Mouse (Mus musculus) cortical plate, adult 2 months (tissue): ENCODE measurements around the gene Sulf2. TPM values are rescaled to one million over a fixed set of nuclear protein-coding genes. Genes with fewer than 3 reads are reported as not detected.

Source experiments
- H3K27ac ChIP-seq: fragments of 200-500 bp; 2 replicates; pipeline ENCODE4 v1.5.1; 2012; ENCODE audit warnings: low read length, control low read depth, inconsistent platforms; ENCODE audit not compliant: insufficient read depth
- H3K4me1 ChIP-seq: fragments of 200-500 bp; 2 replicates; pipeline ENCODE4 v1.6.1; 2011; ENCODE audit warnings: low read length; ENCODE audit not compliant: control insufficient read depth, insufficient read depth
- H3K4me3 ChIP-seq: fragments of 200-500 bp; 2 replicates; pipeline ENCODE4 v1.5.1; 2011; ENCODE audit warnings: mild to moderate bottlenecking, low read length, control low read depth; ENCODE audit not compliant: insufficient read depth
- CTCF ChIP-seq: fragments of 200-500 bp; IDR thresholded peaks from 2 replicates; pipeline ENCODE4 v1.5.1; 2011; ENCODE audit warnings: mild to moderate bottlenecking, control low read depth, low read length; ENCODE audit not compliant: insufficient read depth; ENCODE audit errors: extremely low read depth
- POLR2A ChIP-seq: fragments of 200-500 bp; IDR thresholded peaks from 2 replicates; pipeline ENCODE4 v1.6.1; 2011; ENCODE audit warnings: mild to moderate bottlenecking, low read length, control low read depth; ENCODE audit not compliant: insufficient read depth; ENCODE audit errors: extremely low read depth
- polyA plus RNA-seq: library from polyadenylated mRNA; depleted of rRNA; stranded (reverse); fragments of >200 nt; gene quantifications from 2 replicates; pipeline ENCODE4 v1.2.3, GENCODE M21; 2012

The Sulf2 gene
- polyA plus RNA-seq, 1 experiment, result 69.5 TPM

- Histone ChIP-seq H3K4me3 (no peak overlapping the region), H3K27ac (no peak overlapping the region), H3K4me1 (no peaks in the 10 kb centered on the region)
- TF ChIP-seq POLR2A (no peak), CTCF (no peak)
Measured at GRCm38 (mm10) chr2:166071481-166071880, 84.0 kb downstream of the Sulf2 start.

GRCm38 (mm10) chr2:166069738-166070137, 85.7 kb downstream of the Sulf2 start:
- Histone ChIP-seq H3K27ac (no peak overlapping the region), H3K4me3 (no peak overlapping the region)
- TF ChIP-seq CTCF (no peak), POLR2A (no peak)

GRCm38 (mm10) chr2:166069164-166069563, 86.3 kb downstream of the Sulf2 start:
- Histone ChIP-seq H3K4me3 (no peak overlapping the region), H3K27ac (no peak overlapping the region), H3K4me1 (no peaks in the 10 kb centered on the region)
- no peak for TF ChIP-seq CTCF

More at GRCm38 (mm10) chr2:166069738-166070137, 85.7 kb downstream of the Sulf2 start:
- no peaks in the 10 kb centered on the region for H3K4me1 ChIP-seq

- H3K4me3 ChIP-seq, result no peak overlapping the region
- no peaks in the 10 kb centered on the region for H3K4me1 ChIP-seq
- H3K27ac ChIP-seq, result no peak overlapping the region
- no peak for TF ChIP-seq CTCF
- TF ChIP-seq POLR2A, result no peak
Measured at GRCm38 (mm10) chr2:166068261-166068660, 87.2 kb downstream of the Sulf2 start.

- TF ChIP-seq POLR2A, result no peak
- Histone ChIP-seq H3K4me1 (no peaks in the 10 kb centered on the region), H3K27ac (no peak overlapping the region), H3K4me3 (no peak overlapping the region)
Measured at GRCm38 (mm10) chr2:166066434-166066833, 89.0 kb downstream of the Sulf2 start.

- Histone ChIP-seq H3K4me3 (no peak overlapping the region), H3K27ac (no peak overlapping the region), H3K4me1 (no peaks in the 10 kb centered on the region)
- TF ChIP-seq CTCF (no peak), POLR2A (no peak)
Measured at GRCm38 (mm10) chr2:166062431-166062830, 93.0 kb downstream of the Sulf2 start.

- TF ChIP-seq POLR2A (no peak), CTCF (no peak)
- H3K4me1 ChIP-seq, result no peaks in the 10 kb centered on the region
Measured at GRCm38 (mm10) chr2:166062008-166062407, 93.5 kb downstream of the Sulf2 start.

GRCm38 (mm10) chr2:166059684-166060423, 95.6 kb downstream of the Sulf2 start:
- Histone ChIP-seq H3K4me3 (no peak overlapping the region), H3K4me1 (no peaks in the 10 kb centered on the region), H3K27ac (peak overlapping the region; percentile 83)
- TF ChIP-seq POLR2A (no peak), CTCF (peak; percentile 21; the same call in 1 of the 2 replicates)

More at GRCm38 (mm10) chr2:166062008-166062407, 93.5 kb downstream of the Sulf2 start:
- no peak overlapping the region for H3K27ac ChIP-seq
- no peak overlapping the region for H3K4me3 ChIP-seq

- no peak overlapping the region for H3K4me3 ChIP-seq
- TF ChIP-seq POLR2A (no peak), CTCF (no peak)
- peaks cover 4% of the 10 kb centered on the region for H3K4me1 ChIP-seq
- no peak overlapping the region for H3K27ac ChIP-seq
Measured at GRCm38 (mm10) chr2:166054002-166054539, 101.4 kb downstream of the Sulf2 start.

- TF ChIP-seq CTCF (no peak), POLR2A (no peak)
- Histone ChIP-seq H3K4me3 (no peak overlapping the region), H3K27ac (peak overlapping the region; percentile 15; the same call in 1 of the 2 replicates), H3K4me1 (peaks cover 4% of the 10 kb centered on the region)
Measured at GRCm38 (mm10) chr2:166051966-166052365, 103.5 kb downstream of the Sulf2 start.
